Mouse (Mus musculus): Measurements from ENCODE around the gene Susd6. TPM values are rescaled to one million over a fixed set of nuclear protein-coding genes. Genes with fewer than 3 reads are reported as not detected.

Gene Susd6
- total RNA-seq (2022): 10 to 100 TPM; 34.7 to 38.2 (median 35.5) TPM

DNA sequence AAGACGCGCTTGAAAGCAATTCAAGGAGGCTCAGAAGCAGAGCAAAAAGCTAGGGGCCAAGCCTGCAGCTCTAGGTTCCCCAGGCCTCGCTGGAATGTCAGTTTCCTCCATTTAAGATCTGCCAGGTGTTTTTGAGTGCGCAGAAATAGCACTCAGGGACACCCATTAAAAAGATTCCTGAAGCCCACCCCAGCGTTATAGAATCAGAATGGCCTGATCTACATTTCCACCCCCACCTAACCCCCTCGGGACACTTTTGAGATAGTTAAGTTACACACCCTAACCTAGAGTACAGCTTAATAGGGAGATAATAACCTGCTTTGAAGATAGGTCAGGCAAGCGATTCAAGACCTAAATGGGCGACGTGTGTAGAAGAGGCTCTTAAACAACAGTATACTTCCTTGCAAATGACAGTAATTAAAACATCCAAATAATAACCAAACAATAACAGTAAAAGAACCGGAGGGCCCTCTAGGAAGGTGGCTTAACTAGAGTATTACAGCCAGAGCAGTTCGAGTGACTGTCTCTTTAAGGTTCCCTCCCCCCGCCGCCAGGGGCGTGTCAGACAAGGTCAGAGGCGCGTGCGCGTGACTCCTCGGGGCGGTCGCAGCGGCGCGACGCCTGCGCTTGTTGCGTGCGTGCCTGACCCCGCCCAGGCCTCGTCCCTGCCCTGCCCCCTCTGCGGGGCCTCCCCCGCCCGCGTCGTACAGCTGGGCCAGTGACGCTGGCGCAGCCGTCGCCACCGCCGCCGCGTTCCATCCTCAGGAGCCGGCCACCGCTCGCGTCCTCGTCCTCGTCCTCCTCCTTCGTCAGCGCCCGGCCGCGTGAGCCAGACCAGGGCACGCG lies at the start of gene Susd6:
Gene Susd6, plus strand, starts transcription at position 662 of the 846 bp plus-strand sequence.
- DNase-seq (ENCODE audit: low spot score in 2 of 2): peak; percentile 93 to 98

DNA sequence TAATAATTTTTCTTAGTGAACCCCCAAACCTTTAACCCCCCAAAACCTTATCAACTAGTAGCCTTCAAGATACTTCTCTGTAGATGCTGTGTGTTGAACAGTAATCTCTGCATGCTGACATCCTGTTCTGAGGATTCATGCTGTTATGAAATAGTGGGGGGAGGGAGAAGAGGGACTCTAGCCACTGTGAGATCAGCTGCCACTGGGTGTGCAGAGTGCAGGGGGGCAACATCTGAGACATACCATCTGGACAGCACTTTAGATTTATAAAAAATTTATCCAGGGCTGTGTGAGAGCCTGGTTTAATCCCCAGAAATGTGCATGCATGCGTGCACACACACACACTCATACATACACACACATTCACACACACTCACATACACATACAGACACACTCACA lies 45.7 kb upstream of the Susd6 start:
- DNase-seq (ENCODE audit: low spot score in 2 of 2): no peak

DNA sequence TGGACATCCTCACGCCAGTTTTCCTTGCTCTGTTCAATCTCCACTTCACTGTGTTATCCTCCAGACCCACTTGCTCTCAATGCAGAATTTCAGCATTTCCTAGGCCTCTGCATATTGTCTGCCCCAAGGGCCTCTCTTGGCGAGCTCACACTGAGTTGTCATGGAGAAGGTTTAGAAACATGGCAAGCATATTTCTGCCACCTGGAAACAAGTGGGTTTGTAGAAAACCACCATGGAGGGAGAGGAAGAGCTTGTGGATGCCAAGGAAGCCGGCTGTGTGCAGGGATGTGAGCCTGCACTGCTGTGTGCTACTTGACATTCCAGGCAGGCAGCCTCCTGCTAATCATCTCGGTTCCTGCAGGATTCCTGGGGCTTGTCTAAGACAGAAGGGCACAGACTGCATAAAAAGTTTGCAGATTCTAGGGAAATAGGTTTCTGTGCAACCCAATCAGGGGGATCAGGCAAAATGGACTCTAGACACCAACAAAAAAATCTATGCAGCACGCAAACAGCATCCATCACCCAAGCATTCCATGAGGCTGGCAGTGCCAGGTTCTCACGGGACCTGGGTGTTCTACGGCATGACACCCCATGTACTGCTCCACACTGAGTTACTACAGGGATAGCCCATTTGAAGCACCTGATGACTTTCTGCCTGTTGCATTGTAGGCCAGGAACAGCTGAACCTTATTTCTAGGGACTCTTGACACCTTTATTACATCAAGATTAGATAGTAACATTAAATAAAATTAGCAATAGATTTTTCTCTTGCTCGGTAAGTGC lies 44.1 kb upstream of the Susd6 start:
- DNase-seq (ENCODE audit: low spot score in 2 of 2): no peak

DNA sequence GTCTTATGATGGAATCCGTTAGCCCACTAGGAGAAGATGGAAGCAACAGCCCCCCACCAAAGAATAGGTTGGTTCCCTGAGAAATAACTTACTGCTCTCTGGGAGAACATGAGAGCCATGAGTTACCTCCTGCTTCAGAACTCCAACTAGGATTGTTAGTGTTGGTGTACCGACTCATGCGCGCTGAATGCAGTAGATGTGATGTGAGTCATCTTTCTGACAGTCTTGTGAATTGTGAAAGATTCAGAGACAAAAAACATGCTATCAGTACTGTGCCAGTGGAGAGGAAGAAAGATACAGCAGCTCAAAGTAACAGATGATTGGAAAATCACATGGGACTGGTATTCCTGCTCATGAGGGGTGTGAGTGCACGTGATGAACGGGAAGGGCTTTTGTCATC lies 38.8 kb upstream of the Susd6 start:
- no peak for DNase-seq (ENCODE audit: low spot score in 2 of 2)

DNA sequence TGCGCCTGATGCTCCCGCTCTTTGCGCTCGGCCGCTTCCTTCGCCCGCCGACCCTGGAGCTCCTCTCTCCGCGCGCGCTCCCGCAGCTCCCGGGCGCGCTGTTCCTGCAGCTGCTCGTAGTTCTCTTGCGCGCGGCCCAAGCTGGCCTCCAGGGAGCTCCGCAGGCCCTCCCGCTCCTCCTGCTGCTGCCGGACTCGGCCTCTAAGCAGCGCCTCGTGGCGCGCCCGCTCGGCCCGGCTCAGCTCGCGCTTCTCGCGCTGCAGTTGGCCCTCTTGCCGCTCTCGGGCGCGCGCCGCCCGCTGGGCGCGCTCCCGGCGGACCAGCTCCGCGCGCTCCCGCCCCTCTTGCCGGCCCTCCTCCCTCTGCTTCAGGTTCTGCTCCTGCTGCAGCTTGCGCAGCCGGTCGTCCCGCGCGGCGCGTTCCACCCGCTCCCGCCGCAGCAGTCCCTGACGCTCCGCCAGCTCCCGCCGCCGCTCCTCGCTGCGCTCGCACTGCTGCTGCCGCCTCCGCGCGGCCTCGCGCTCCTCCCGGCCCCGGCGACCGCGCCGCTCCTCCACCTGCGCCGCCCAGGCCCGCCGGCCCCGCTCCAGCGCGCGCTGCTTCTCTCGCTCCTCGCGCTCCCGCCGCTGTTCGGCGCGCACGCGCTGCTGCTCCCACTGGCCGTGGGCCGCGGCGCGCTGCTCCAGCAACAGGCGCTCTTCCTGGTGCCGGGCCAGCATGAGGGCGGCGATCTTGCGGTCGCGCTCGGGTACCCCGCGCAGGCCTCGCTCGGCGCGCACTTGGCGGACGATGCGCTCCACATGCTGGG lies 32.4 kb upstream of the Susd6 start:
- no peak for DNase-seq (ENCODE audit: low spot score in 2 of 2)

DNA sequence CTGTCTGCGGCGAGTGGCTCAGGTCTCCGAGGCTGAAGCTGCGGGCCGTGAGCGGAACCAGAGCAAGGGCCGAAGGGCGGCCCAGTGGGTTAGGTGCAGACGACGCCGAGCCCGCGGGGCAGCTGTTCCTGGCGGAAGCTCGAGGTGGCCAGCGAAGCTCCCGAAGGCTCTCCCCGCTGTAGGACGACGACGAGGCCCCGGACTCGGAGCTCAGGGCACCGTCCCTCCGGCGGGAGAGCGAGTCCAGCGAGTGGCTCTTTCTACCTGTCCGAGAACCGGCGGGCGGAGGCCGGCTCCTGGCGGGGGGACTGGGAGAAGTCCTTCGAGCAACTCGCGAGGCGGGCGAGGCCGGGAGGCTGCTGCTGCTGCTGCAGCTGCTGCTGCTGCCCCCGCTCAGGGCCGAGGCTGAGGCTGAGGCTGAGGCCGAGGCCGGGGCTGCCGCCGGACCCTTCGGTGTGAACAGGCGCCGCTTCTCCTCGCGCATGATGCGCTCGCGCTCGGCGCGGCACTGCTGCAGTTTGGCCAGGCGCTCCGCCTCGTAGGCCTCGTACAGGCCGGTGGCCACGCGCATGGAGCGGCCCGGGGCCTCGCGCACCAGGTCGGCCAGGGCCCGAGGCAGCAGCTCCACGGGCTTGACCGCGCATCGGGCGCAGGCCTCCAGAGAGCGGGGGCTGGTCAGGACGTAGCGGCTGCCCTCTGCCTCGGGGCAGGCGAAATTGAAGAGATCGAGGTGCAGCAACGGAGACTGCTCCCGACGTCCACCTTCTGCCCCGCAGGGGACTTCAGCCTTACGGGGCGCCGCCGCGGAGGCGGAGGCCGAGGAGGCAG lies 31.5 kb upstream of the Susd6 start:
- no peak for DNase-seq (ENCODE audit: low spot score in 2 of 2)

DNA sequence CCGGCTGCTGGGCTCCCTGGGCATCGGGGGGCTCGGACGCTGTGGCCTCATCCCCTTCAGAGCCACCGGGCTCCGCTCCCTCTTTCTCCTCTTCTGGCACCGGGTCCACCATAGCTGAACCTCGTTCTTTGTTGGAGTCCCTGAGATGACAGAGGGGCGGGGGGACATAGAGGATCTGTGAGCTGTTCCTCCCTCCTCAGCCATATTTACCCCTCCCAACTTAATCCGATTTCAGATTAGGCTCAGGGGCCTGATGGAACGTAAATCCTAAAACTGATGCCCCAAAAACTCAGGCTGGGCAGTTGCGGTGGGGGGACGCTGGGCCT lies 31.0 kb upstream of the Susd6 start:
- no peak for DNase-seq (ENCODE audit: low spot score in 2 of 2)

DNA sequence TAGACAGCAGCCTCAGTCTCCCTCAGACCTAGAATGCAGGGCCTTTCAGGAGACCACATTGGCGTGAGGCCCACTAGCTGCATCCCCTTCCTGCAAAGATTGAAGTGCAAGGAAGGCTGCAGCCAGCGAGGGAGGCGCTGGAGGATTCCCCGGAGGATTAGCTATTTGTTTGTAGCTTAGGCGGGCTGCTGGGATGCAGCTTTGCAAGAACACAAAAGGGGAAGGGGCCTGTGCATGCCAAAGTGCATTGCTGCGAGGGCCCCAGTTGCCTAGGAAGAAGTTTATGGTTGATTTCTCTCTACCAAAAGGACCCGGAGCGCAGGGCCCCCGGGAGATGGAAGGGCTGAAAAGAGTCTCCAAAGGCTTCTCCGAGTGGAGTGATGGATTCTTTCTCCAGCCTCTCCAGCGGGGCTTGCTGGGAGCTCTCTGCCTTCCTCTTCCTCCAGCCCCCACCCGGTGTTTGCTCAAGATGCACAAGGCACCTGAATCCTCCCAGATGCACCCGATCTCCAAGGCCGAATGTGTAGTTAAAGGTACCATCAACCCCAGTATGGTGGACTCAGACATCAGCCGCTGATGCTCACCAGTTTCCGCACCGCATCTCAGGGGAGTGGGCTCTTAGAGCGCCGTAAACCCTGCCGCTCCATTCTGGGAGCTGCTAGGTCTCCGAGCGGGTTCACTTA lies 30.5 kb upstream of the Susd6 start:
- DNase-seq (ENCODE audit: low spot score in 2 of 2): peak; percentile 31 to 53

DNA sequence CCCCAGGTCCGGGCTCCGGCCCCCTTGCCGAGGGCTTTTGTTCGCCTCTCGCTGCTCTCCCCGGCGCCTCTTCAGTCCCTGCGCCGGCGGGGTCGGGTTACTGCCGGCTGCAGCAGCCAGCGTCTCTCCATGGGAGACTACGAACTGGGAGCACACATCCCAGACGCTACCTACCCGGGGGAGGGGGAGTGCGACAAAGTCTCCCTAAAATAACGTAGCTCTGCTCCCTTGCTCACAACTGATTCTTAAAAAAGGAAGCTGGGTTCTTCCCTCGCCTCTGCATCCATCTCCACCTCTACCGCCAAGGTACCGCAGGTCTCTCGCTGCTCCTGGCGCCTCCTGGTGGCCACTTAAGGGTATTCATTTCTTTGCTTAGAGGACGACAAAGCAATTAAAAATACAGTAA lies 29.9 kb upstream of the Susd6 start, which contains the start of gene Ccdc177:
Gene Ccdc177, minus strand, starts transcription at position 292 of the 406 bp plus-strand sequence.
- DNase-seq (ENCODE audit: low spot score in 2 of 2): peak; percentile 51 to 86

DNA sequence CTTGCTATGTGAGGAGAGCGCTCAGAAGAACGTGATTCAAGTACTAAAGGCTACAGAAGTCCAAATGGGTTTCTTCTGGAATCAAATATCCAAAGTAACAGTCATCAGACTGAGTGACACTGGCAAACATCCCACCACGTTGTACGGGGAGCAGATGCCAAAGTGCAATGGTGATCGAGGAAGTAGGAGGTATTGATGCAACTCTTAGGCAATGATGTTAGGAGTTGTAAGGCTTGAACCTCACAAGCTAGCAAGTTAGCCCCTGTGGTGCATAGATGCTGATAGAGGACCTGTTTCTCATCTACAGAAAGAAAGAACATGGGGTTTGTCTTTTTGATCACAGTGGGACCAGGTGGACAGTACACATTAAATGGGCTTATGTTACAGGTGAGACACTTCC lies 27.3 kb upstream of the Susd6 start:
- no peak for DNase-seq (ENCODE audit: low spot score in 2 of 2)

DNA sequence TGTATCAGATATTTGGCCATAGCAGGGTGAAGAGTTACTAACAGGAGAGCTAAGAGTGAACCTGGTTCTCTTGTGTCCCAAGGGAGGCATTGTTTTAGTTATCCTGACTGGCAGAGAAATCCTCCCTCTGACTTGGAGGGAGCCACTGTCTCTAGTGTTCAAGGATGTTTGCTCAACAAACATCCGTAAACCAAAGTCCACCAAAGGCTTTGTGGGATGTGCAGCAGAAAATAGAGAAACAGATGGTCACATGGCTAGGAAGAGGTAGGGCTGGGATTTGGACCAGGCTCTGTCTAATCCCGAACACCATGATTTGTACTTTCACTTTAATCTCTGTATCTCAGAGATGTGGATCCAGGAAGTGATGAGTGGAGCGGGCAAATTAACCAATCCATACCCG lies 26.2 kb upstream of the Susd6 start:
- no peak for DNase-seq (ENCODE audit: low spot score in 2 of 2)

DNA sequence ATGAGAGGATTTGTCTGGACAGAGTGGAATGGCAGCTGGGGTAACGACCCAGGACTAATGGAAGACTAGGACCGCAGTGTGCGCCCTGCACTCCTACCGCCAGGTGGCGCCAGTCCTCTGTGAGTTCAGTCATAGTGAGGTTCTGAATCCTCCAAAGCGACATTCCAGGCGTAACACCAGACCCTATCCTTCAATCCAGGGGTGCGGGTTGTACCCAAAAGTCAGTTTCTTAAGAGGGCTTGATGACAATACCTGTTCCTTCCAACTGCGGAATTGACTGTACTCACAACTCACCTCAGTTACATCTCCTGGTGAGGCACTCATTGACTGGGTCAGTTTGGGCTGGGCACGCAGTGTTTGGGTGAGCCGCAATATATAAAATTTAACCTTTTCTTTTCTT lies 20.6 kb upstream of the Susd6 start:
- peak in 1 of 2 experiments; percentile 65 for DNase-seq (ENCODE audit: low spot score in 2 of 2)

DNA sequence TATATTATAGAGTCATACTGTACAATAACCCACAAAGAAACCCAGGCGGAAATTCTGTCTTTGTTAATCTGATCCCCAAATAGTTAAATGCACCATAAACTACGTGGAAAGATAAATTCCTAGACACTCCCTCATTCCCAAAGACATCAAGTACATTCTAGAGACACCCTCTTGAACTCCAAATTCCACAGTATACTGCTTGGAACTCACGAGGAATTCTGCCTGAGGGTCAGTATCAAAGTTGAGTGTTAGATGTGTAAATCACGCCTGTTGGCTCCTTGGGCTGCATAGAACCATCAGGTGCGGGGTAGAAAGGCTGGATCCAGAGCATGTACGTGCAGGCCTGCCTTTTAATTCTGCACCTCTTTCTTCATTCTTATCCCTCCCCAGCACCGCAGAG lies 15.5 kb upstream of the Susd6 start:
- no peak for DNase-seq (ENCODE audit: low spot score in 2 of 2)

DNA sequence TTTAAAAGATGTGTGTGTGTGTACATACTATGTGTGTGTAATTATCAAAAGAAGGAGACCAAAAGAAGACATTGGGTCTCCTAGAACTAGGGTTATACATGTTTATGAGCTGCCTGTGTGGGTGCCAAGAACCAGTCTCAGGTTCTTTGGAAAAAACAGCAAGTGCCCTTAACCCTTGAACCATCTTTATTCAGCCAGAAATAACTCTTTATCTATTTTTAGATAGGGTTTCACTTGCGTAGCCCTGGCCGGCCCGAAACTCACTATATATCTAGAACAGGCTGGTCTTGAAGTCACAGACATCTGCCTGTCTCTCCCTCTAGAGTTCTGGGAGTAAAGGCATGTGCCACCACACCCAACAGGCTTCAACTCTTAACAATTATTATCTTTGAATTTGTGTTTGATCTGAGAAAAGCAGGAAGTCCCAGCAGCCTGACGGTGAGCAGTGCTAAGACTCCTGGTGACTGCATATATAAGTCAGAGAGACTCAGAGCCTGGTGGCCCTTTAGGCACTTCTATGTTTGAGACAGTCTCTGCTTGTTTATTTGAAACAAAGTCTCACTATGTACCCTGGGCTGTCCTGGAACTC lies 14.2 kb upstream of the Susd6 start:
- DNase-seq (ENCODE audit: low spot score in 2 of 2): no peak

DNA sequence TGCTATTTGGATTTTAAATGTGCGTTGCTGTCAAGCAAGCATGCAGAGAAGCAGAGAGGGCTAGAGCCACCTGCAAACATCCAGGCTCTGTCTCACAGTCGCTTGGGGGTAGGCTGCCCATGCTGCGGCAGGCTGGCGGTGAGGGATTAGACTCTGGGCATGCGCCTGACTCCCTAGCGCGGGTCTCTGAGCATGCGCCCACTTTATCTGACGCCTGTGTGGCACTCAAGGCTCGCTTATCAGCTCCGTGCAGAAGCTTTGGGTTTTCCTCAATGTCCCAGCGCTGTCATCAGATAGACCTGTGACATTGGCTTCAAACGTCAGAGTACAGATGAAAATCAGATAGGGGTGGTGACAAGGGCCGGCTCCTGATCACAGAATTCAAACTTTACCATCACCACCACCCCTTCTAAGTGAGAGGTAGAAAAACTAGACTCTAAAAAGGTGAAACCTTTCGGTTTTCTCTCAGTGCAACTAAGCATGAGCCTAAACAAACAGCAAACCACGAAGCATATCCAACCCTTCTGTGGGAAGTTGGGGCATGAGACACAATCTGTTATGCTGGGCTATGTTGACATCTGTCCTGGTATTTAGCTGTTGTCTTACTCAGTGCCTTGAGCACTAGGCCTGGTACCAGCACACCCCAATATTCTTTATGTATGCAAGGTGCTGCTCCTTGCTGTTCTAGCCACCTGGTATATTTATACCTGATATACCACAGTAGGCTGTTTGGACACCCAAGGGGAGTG lies 11.9 kb upstream of the Susd6 start:
- no peak for DNase-seq (ENCODE audit: low spot score in 2 of 2)

DNA sequence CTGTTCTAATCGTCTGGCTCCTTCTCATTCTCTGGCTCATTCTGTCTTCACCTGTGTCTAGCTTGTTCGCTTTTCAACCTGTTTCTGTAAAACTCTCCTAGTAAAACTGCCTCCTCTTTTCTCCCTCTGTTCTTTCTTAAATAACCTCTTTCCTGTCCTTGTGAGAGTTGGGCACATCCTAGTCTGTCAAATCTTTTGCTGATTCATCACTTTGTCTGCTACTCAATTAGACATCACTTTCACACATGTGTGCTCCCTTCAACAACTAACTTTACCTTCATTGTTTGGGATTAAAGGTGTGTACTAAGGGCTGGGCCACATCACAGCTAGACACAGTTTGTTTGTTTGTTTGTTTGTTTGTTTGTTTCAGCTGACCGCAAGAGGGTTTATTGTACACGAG lies 10.6 kb upstream of the Susd6 start:
- no peak for DNase-seq (ENCODE audit: low spot score in 2 of 2)

DNA sequence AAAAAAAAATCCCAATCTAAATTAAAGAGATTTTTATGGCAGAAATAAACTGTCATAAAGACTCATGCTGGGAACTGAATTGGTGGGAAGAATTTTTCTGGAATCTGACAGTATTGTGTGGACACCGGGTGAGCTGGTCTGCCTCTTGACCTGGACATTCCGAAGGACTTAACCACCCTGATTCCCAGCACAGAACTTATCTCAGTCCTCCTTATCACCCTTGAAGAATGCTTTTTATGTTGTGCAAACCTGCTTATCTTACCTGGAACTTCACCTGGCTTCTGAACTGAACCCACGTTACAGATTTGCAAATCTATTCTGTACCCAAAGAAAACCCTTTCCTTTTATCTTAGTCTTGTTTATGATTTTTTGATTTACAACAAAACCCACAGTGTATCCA lies 8.1 kb upstream of the Susd6 start:
- no peak for DNase-seq (ENCODE audit: low spot score in 2 of 2)

DNA sequence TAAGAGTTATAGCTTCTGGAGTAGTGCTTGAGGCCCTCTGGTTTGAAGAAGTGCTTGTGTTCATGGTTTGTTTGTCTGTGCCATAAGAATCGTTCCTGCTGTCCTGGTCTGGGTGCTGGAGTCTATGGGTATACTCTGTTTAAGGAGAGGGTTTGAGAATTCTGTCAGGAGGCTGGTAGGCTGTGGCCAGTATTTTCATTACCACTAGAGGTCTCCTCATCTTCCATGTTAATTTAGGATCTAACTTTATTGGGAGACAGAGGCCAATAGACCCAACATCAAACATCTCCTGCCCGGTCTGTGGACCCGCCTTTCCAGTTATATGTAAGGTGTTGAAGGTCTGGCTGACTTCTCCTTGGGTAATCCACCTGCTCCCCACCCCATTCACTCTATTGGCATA lies 7.4 kb upstream of the Susd6 start:
- no peak for DNase-seq (ENCODE audit: low spot score in 2 of 2)

DNA sequence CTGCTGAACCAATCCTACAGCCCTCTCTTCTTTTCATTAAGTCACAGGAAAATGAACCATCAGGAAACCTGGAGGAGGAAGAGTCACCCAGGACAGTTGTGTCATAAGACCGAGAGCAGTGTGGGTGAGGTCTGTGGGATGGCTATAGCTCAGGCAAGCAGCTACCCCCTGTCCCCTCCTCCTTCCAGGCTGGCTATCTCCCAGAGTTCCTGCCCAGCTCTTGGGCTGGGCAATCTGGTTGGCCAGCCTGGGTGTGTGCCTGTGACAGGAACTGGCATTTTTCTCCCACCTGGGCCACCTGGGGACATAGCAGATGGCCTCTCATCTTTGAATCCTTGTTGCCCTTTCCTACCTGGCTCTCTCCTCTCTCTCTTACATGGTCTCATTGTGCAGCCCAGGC lies 6.4 kb upstream of the Susd6 start:
- DNase-seq (ENCODE audit: low spot score in 2 of 2): no peak

All from left cerebral cortex, adult 8-10 months (tissue).